Mouse (Mus musculus): ENCODE measurements around the gene Fbxl5.

DNA sequence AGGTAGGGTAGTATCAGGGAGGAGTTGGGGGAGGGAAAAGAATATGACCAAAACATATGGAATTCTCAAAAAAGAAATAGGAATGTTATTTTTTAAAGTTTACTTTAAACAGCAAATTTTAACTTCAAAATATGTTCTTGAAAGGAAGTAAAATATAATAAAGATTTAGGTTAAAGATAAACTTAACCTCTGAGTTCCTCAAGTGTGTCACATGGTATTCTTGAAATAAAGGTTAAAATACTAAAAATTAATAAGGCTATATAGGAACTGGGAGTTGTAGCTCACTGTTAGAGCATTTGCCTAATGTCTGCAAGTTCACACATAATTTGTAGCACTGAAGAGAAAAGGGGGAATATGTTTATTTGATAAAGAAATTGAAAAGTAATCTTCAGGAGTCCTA lies 20.2 kb downstream of the Fbxl5 start:
- TF ChIP-seq EP300 (IDR thresholded peaks at IDR 0.05; ENCODE audit: insufficient read depth, low read depth, low read length) (no peak), CTCF (IDR thresholded peaks at IDR 0.05) (no peak)
